Mouse (Mus musculus): Measurements from ENCODE around the gene Ngf. TPM values are rescaled to one million over a fixed set of nuclear protein-coding genes. Genes with fewer than 3 reads are reported as not detected.

Gene Ngf
- polyA plus RNA-seq, 1 experiment from 2014 or later = 1.0 TPM

- Histone ChIP-seq H3K27ac (ENCODE audit: low read depth, low read length) (no peak overlapping the region), H3K4me3 (ENCODE audit: low read length) (no peak overlapping the region), H3K27me3 (replicated peaks; ENCODE audit: control insufficient read depth, insufficient read depth, low read length) (no peaks in the 10 kb centered on the region), H3K9ac (ENCODE audit: low read depth, low read length) (no peak overlapping the region), H3K4me2 (ENCODE audit: low read length) (no peak overlapping the region), H3K4me1 (ENCODE audit: control insufficient read depth, insufficient read depth, low read depth, low read length) (no peaks in the 10 kb centered on the region), H3K36me3 (ENCODE audit: control insufficient read depth, insufficient read depth, low read length) (no peaks in the 10 kb centered on the region), H3K9me3 (ENCODE audit: control insufficient read depth, low read length) (no peaks in the 10 kb centered on the region)
- 0 out of 2 replicates have a peak, but pooled peaks have one; percentile 34 for ATAC-seq
- 53% methylated on average over 4 of the region's 4 CpGs for WGBS
Measured at GRCm38 (mm10) chr3:102501186-102501585, 31.5 kb downstream of the Ngf start.

DNA sequence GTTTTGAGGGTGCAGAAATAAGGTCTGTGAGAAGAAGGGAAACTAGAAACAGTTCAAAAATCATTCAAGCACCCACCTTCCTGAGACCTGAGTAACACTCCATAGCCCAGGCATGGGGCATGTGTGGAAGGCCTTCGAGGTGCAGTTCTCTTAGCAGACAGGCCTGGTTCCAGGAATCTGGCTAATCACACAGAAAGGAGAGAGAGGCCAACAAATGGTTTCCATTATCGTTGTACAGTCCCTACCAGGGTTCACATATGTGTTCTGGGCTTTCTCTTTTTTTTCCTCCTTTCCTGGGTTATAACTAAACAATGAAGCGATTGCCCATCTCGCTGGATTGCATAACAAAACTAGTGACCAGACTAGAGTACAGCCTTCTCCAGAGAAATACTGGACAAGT, 35.4 kb downstream of the Ngf start:
- 86% methylated on average over 4 of the region's 4 CpGs for WGBS
- Histone ChIP-seq H3K4me3 (ENCODE audit: low read length) (no peak overlapping the region), H3K9ac (ENCODE audit: low read depth, low read length) (no peak overlapping the region), H3K27ac (ENCODE audit: low read depth, low read length) (no peak overlapping the region), H3K36me3 (ENCODE audit: control insufficient read depth, insufficient read depth, low read length) (no peaks in the 10 kb centered on the region), H3K27me3 (replicated peaks; ENCODE audit: control insufficient read depth, insufficient read depth, low read length) (no peaks in the 10 kb centered on the region), H3K9me3 (ENCODE audit: control insufficient read depth, low read length) (no peaks in the 10 kb centered on the region), H3K4me1 (ENCODE audit: control insufficient read depth, insufficient read depth, low read depth, low read length) (peaks cover 2% of the 10 kb centered on the region; the same call in 1 of the 2 replicates), H3K4me2 (ENCODE audit: low read length) (no peak overlapping the region)
- ATAC-seq = no peak

DNA sequence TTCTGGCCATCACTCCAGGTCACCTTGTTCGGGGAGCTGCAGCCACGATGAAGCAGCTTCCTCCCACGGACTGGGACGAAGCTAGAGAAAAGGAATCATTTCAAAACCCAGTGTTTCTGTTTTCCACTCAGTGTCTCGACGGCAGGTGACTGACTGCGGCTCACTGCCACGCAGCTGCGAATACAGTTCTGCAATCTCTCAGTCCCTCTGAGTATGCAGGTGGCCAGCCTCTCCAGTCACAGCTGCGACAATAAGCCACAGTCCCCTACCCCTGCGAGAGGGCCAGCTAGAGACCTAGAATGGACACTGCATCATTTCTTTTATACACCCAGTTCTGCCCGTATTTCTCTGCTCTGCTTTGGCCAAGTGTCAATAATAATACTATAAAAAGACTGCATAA, 36.3 kb downstream of the Ngf start:
- 67% methylated on average over 12 of the region's 12 CpGs for WGBS
- Histone ChIP-seq H3K4me3 (ENCODE audit: low read length) (no peak overlapping the region), H3K9me3 (ENCODE audit: control insufficient read depth, low read length) (no peaks in the 10 kb centered on the region), H3K27me3 (replicated peaks; ENCODE audit: control insufficient read depth, insufficient read depth, low read length) (no peaks in the 10 kb centered on the region), H3K9ac (ENCODE audit: low read depth, low read length) (no peak overlapping the region), H3K4me1 (ENCODE audit: control insufficient read depth, insufficient read depth, low read depth, low read length) (peaks cover 2% of the 10 kb centered on the region; the same call in 1 of the 2 replicates), H3K36me3 (ENCODE audit: control insufficient read depth, insufficient read depth, low read length) (no peaks in the 10 kb centered on the region), H3K27ac (ENCODE audit: low read depth, low read length) (no peak overlapping the region), H3K4me2 (ENCODE audit: low read length) (no peak overlapping the region)
- ATAC-seq = no peak

DNA sequence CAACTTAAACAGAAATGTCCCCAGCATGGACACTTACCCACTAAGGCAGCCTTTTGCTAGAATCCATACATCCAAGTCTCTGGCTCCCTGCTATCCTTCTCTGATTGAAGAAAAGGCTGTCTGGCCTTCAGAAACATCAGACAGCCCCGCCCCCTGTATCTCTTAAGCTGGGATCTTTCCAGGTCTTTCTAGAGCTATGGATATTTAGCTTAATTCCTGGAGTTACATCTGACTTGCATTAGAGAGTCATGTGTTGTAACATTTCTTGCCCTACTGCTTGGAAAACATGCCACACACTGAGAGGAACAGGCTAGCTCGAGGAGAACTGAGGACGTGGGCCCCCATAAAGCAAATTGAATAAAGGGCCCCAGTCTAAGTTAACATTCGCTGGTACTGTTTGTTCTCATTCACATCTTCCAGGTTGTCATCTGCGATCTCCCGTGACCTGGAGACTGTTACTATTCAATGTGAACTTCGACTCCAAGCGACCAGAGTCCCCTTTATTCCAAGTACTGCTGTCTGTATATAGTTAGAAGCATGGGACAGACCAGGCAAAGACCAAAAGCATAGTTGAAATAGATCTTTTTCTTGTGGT, 38.0 kb downstream of the Ngf start:
- Histone ChIP-seq H3K9me3 (ENCODE audit: control insufficient read depth, low read length) (no peaks in the 10 kb centered on the region), H3K27ac (ENCODE audit: low read depth, low read length) (no peak overlapping the region), H3K4me2 (ENCODE audit: low read length) (no peak overlapping the region), H3K4me3 (ENCODE audit: low read length) (no peak overlapping the region), H3K36me3 (ENCODE audit: control insufficient read depth, insufficient read depth, low read length) (no peaks in the 10 kb centered on the region), H3K9ac (ENCODE audit: low read depth, low read length) (no peak overlapping the region), H3K27me3 (replicated peaks; ENCODE audit: control insufficient read depth, insufficient read depth, low read length) (no peaks in the 10 kb centered on the region), H3K4me1 (ENCODE audit: control insufficient read depth, insufficient read depth, low read depth, low read length) (peaks cover 2% of the 10 kb centered on the region; the same call in 1 of the 2 replicates)
- no peak for ATAC-seq
- 71% methylated on average over 8 of the region's 8 CpGs for WGBS

- 22% methylated on average over 9 of the region's 9 CpGs for WGBS
- Histone ChIP-seq H3K9me3 (ENCODE audit: control insufficient read depth, low read length) (no peaks in the 10 kb centered on the region), H3K4me1 (ENCODE audit: control insufficient read depth, insufficient read depth, low read depth, low read length) (peaks cover 2% of the 10 kb centered on the region; the same call in 1 of the 2 replicates), H3K27me3 (replicated peaks; ENCODE audit: control insufficient read depth, insufficient read depth, low read length) (no peaks in the 10 kb centered on the region), H3K4me2 (ENCODE audit: low read length) (no peak overlapping the region), H3K9ac (ENCODE audit: low read depth, low read length) (no peak overlapping the region), H3K4me3 (ENCODE audit: low read length) (no peak overlapping the region), H3K27ac (ENCODE audit: low read depth, low read length) (no peak overlapping the region), H3K36me3 (ENCODE audit: control insufficient read depth, insufficient read depth, low read length) (no peaks in the 10 kb centered on the region)
- ATAC-seq = no peak
Measured at GRCm38 (mm10) chr3:102508455-102508854, 38.7 kb downstream of the Ngf start.

DNA sequence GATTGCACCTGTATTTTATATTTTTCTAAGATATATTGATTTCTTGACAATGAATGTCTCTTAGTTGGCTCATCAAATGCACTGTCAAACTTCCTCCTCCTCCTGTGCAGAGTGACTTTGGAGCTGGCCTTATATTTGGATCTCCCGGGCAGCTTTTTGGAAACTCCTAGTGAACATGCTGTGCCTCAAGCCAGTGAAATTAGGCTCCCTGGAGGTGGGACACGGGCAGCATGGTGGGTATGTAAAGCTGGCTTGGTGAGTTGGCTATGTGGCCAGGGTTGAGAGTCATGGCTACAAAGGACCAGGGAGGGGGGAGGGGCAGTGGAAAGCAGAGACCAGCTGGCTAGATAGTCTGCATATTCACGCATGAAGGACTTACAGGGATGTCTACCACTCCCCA, 39.9 kb downstream of the Ngf start:
- Histone ChIP-seq H3K27me3 (replicated peaks; ENCODE audit: control insufficient read depth, insufficient read depth, low read length) (no peaks in the 10 kb centered on the region), H3K4me3 (ENCODE audit: low read length) (no peak overlapping the region), H3K9ac (ENCODE audit: low read depth, low read length) (no peak overlapping the region), H3K4me1 (ENCODE audit: control insufficient read depth, insufficient read depth, low read depth, low read length) (peaks cover 2% of the 10 kb centered on the region; the same call in 1 of the 2 replicates), H3K9me3 (ENCODE audit: control insufficient read depth, low read length) (no peaks in the 10 kb centered on the region), H3K27ac (ENCODE audit: low read depth, low read length) (no peak overlapping the region), H3K36me3 (ENCODE audit: control insufficient read depth, insufficient read depth, low read length) (no peaks in the 10 kb centered on the region), H3K4me2 (ENCODE audit: low read length) (no peak overlapping the region)
- WGBS = 59% methylated on average over 3 of the region's 3 CpGs
- ATAC-seq = no peak

DNA sequence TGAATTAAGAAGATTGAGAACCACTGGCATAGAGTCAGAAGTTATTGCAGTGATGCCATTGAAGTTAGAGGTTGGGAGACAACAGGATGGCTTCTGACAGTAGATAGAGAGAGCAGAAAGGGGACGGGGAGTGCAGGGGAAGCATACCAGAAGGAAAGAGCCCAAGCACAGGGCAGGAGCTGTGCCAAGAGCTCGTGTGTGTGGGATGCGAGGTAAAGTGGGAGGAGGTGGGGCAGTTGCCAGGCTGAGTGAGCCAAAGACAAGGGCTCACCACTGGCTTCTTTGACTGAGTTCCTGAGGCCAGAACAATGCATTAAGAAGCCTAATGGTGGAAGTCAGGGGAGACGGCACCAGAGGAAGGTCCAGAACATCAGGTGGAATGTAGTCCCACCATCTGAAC, 47.2 kb downstream of the Ngf start:
- Histone ChIP-seq H3K36me3 (ENCODE audit: control insufficient read depth, insufficient read depth, low read length) (no peaks in the 10 kb centered on the region), H3K4me3 (ENCODE audit: low read length) (no peak overlapping the region), H3K27ac (ENCODE audit: low read depth, low read length) (no peak overlapping the region), H3K4me1 (ENCODE audit: control insufficient read depth, insufficient read depth, low read depth, low read length) (no peaks in the 10 kb centered on the region), H3K27me3 (replicated peaks; ENCODE audit: control insufficient read depth, insufficient read depth, low read length) (no peaks in the 10 kb centered on the region), H3K9me3 (ENCODE audit: control insufficient read depth, low read length) (no peaks in the 10 kb centered on the region), H3K4me2 (ENCODE audit: low read length) (no peak overlapping the region), H3K9ac (ENCODE audit: low read depth, low read length) (no peak overlapping the region)
- no peak for ATAC-seq
- WGBS = 80% methylated on average over 4 of the region's 4 CpGs

DNA sequence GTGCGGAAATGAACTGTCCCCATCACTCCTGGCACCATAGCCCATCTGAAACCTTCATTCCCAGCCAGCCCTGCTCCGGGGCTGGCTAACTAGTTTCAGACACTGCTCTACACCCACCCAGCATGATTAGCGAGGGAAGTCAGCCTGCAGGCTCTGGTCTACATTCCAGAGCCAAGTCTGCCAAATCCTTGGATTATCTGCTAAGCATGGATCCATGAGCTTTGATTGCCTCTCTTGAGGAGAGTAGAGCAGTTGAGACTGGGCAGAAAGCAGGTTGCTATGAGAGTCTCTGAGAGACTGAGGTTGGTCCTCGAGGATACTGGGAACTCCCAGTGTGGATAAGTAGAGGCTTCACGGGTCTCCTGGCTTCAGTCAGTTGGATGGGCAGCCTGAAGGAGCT, 51.3 kb downstream of the Ngf start:
- ATAC-seq = no peak
- WGBS = 85% methylated on average over 5 of the region's 5 CpGs

GRCm38 (mm10) chr3:102523711-102524110, 54.0 kb downstream of the Ngf start:
- H3K36me3 ChIP-seq (ENCODE audit: control insufficient read depth, insufficient read depth, low read length) = no peaks in the 10 kb centered on the region
- H3K27me3 ChIP-seq (replicated peaks; ENCODE audit: control insufficient read depth, insufficient read depth, low read length) = no peaks in the 10 kb centered on the region
- no peak overlapping the region for H3K27ac ChIP-seq (ENCODE audit: low read depth, low read length)
- no peaks in the 10 kb centered on the region for H3K9me3 ChIP-seq (ENCODE audit: control insufficient read depth, low read length)
- 88% methylated on average over 2 of the region's 2 CpGs for WGBS
- no peak overlapping the region for H3K4me3 ChIP-seq (ENCODE audit: low read length)
- no peaks in the 10 kb centered on the region for H3K4me1 ChIP-seq (ENCODE audit: control insufficient read depth, insufficient read depth, low read depth, low read length)
- ATAC-seq = no peak
- no peak overlapping the region for H3K9ac ChIP-seq (ENCODE audit: low read depth, low read length)
- no peak overlapping the region for H3K4me2 ChIP-seq (ENCODE audit: low read length)

More for the DNA sequence above, 51.3 kb downstream of the Ngf start:
- Histone ChIP-seq H3K4me2 (ENCODE audit: low read length) (no peak overlapping the region), H3K4me3 (ENCODE audit: low read length) (no peak overlapping the region), H3K9me3 (ENCODE audit: control insufficient read depth, low read length) (no peaks in the 10 kb centered on the region), H3K27me3 (replicated peaks; ENCODE audit: control insufficient read depth, insufficient read depth, low read length) (no peaks in the 10 kb centered on the region), H3K27ac (ENCODE audit: low read depth, low read length) (no peak overlapping the region), H3K36me3 (ENCODE audit: control insufficient read depth, insufficient read depth, low read length) (no peaks in the 10 kb centered on the region), H3K9ac (ENCODE audit: low read depth, low read length) (no peak overlapping the region), H3K4me1 (ENCODE audit: control insufficient read depth, insufficient read depth, low read depth, low read length) (no peaks in the 10 kb centered on the region)
